Mouse (Mus musculus) forebrain, embryonic 11.5 days (tissue): ENCODE results near the gene Ccr10. TPM values are rescaled to one million over a fixed set of nuclear protein-coding genes. Genes with fewer than 3 reads are reported as not detected.
A peak's percentile ranks its signal among the peaks of the same experiment; 100 is the strongest.

Experiments
- ATAC-seq: fragments of 200-750 bp; cut with Nextera tagmentation; replicated peaks from 2 replicates; pipeline ENCODE4 v1.8.0; 2017; ENCODE audit warnings: moderate TSS enrichment; ENCODE audit not compliant: low FRiP score
- DNase-seq: peaks from one replicate; pipeline ENCODE4 v3.0.0-alpha.2; 2017; ENCODE audit warnings: low spot score
- H3K27ac ChIP-seq: fragments of 300-500 bp; sonication (generic); 2 replicates; pipeline ENCODE4 v1.5.1; 2014; ENCODE audit warnings: low read depth, low read length
- H3K27me3 ChIP-seq: fragments of 300-500 bp; sonication (generic); 2 replicates; pipeline ENCODE4 v1.6.1; 2014; ENCODE audit warnings: mild to moderate bottlenecking, low read length, mixed read lengths; ENCODE audit not compliant: control insufficient read depth, insufficient read depth
- H3K36me3 ChIP-seq: fragments of 300-500 bp; sonication (generic); 2 replicates; pipeline ENCODE4 v1.6.1; 2014; ENCODE audit warnings: mild to moderate bottlenecking, low read length, moderate library complexity, mixed read lengths; ENCODE audit not compliant: control insufficient read depth, insufficient read depth
- H3K4me1 ChIP-seq: fragments of 300-500 bp; sonication (generic); replicated peaks from 2 replicates; pipeline ENCODE4 v1.6.1; 2014; ENCODE audit warnings: low read length, mixed read lengths; ENCODE audit not compliant: control insufficient read depth, insufficient read depth
- H3K4me2 ChIP-seq: fragments of 300-500 bp; sonication (generic); 2 replicates; pipeline ENCODE4 v1.6.1; 2014; ENCODE audit warnings: low read depth, mild to moderate bottlenecking, low read length, moderate library complexity, mixed read lengths; ENCODE audit not compliant: severe bottlenecking
- H3K4me3 ChIP-seq: fragments of 300-500 bp; sonication (generic); 2 replicates; pipeline ENCODE4 v1.5.1; 2014; ENCODE audit warnings: low read depth, low read length
- H3K9ac ChIP-seq: fragments of 300-500 bp; sonication (generic); 2 replicates; pipeline ENCODE4 v1.6.1; 2014; ENCODE audit warnings: low read length
- H3K9me3 ChIP-seq: fragments of 300-500 bp; sonication (generic); 2 replicates; pipeline ENCODE4 v1.6.1; 2016; ENCODE audit warnings: low read length, mixed read lengths; ENCODE audit not compliant: control insufficient read depth
- WGBS: fragments of 180-500 bp; shearing (Covaris S2); extraction: QIAGEN DNeasy Blood & Tissue Kit; methylation state at CpG from one replicate; pipeline ENCODE4 v1.1.7; 2014; 5-methylcytosine and 5-hydroxymethylcytosine counted together
- polyA plus RNA-seq: library from polyadenylated mRNA; unstranded; fragments of >200 nt; fragmentation: Nextera tagmentation; extraction: Ambion mirVana; gene quantifications from 2 replicates; pipeline ENCODE4 v1.2.1, GENCODE M21; 2014

Ccr10 gene
- polyA plus RNA-seq, 1 experiment from 2014 or later = 0.17 TPM

- Histone ChIP-seq H3K4me2 (no peak overlapping the region), H3K4me1 (peaks cover 9% of the 10 kb centered on the region; the same call in 1 of the 2 replicates), H3K27ac (no peak overlapping the region)
Observed at GRCm38 (mm10) chr11:101190913-101191907, 16.0 kb upstream of the Ccr10 start.

DNA sequence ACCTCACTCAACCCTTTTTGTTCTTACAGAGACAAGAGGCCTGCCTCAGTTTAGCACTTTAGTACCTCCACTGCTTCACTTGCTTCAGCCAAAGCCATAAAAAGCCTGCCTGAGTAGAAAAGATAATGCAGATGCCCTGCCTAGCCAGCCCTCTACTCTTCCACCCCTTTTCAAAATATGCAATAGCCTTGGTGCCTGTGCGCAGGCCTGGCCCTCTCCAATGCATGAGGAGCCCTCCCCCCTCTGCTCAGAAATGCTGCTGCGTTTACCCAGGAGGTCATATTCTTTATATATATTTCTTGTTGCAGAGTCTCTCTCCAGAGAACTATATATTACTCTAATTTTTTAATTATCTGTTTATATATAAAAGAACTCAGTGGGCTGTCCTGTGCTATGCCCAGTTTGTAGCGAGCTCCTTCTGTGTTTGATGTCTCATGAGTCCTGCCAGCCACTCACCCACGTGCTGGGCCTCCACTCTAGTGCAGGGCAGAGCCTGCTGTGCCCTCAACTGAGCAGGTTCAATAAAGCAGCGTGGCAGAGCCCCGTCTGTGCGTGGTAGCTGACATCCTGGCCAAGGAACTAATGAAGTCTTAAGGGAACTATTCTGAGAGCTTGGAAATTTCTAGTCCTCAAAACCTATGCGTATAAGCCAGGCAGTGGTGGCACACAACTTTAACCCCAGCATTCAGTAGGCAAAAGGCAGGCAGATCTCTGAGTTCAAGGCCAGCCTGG lies 15.1 kb upstream of the Ccr10 start:
- Histone ChIP-seq H3K27me3 (no peaks in the 10 kb centered on the region), H3K4me3 (no peak overlapping the region), H3K9me3 (no peaks in the 10 kb centered on the region), H3K4me2 (no peak overlapping the region), H3K4me1 (peaks cover 9% of the 10 kb centered on the region; the same call in 1 of the 2 replicates), H3K36me3 (no peaks in the 10 kb centered on the region), H3K9ac (no peak overlapping the region), H3K27ac (peak overlapping the region; percentile 14; the same call in 1 of the 2 replicates)
- no peak for ATAC-seq
- WGBS = 52% methylated on average over 8 of the region's 8 CpGs
- no peak for DNase-seq

More at GRCm38 (mm10) chr11:101190913-101191907, 16.0 kb upstream of the Ccr10 start:
- DNase-seq (no peak), ATAC-seq (no peak)
- Histone ChIP-seq H3K9me3 (no peaks in the 10 kb centered on the region), H3K27me3 (no peaks in the 10 kb centered on the region), H3K36me3 (no peaks in the 10 kb centered on the region), H3K4me3 (no peak overlapping the region), H3K9ac (no peak overlapping the region)
- WGBS = 57% methylated on average over 17 of the region's 17 CpGs

DNA sequence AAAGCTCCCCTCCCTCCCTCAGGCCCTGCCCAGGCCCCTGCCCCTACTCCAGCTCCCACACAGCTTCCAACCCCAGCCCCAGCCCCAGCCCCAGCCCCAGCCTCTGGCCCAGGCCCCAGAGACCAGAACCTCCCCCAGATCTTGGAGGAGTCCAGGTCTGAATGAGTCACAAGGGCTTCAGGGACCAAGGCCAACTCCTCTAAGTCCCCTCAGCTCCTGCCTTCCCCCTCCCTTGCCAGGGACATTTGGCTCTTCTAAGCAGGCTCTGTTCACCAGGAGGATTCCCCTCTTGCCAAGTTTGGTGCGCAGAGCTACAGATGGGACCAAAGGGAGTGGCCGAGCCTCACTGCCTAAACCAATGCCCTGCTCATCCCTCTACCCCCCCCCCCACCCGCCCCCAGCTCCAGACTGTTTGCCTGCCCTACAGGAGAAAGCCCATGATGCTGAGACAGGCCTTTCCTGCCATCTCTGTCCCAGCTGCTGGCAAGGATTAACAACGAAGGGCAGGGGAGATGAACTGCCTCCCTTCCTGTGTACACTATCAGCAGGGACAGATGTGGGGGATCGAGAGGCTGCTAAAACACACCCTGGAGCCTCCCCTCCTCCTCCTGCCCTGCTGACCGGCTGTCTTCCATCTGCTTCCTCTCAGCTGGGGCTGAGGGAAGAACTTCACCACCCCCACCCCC lies 14.4 kb upstream of the Ccr10 start:
- Histone ChIP-seq H3K27ac (peak overlapping the region; percentile 14; the same call in 1 of the 2 replicates), H3K27me3 (no peaks in the 10 kb centered on the region), H3K4me1 (peaks cover 9% of the 10 kb centered on the region; the same call in 1 of the 2 replicates), H3K4me2 (no peak overlapping the region), H3K9ac (no peak overlapping the region), H3K36me3 (no peaks in the 10 kb centered on the region), H3K9me3 (no peaks in the 10 kb centered on the region), H3K4me3 (no peak overlapping the region)
- peak; percentile 39; the same call in 1 of the 2 replicates for ATAC-seq
- WGBS = 21% methylated on average over 6 of the region's 6 CpGs
- DNase-seq = peak; percentile 68

- 89% methylated on average over 11 of the region's 11 CpGs for WGBS
- ATAC-seq (no peak), DNase-seq (no peak)
- peaks cover 9% of the 10 kb centered on the region; the same call in 1 of the 2 replicates for H3K4me1 ChIP-seq
- H3K9ac ChIP-seq = no peak overlapping the region
- H3K36me3 ChIP-seq = no peaks in the 10 kb centered on the region
- no peaks in the 10 kb centered on the region for H3K27me3 ChIP-seq
- H3K4me3 ChIP-seq = no peak overlapping the region
- H3K4me2 ChIP-seq = no peak overlapping the region
- no peaks in the 10 kb centered on the region for H3K9me3 ChIP-seq
- H3K27ac ChIP-seq = no peak overlapping the region
Observed at GRCm38 (mm10) chr11:101188166-101188805, 13.0 kb upstream of the Ccr10 start.

GRCm38 (mm10) chr11:101187541-101187940 lies 12.3 kb upstream of the Ccr10 start:
- WGBS = 94% methylated on average over 5 of the region's 5 CpGs
- Histone ChIP-seq H3K9me3 (no peaks in the 10 kb centered on the region), H3K4me1 (peaks cover 9% of the 10 kb centered on the region; the same call in 1 of the 2 replicates), H3K36me3 (no peaks in the 10 kb centered on the region), H3K4me2 (no peak overlapping the region), H3K27me3 (no peaks in the 10 kb centered on the region), H3K4me3 (no peak overlapping the region), H3K27ac (no peak overlapping the region), H3K9ac (no peak overlapping the region)
- ATAC-seq (no peak), DNase-seq (no peak)

DNA sequence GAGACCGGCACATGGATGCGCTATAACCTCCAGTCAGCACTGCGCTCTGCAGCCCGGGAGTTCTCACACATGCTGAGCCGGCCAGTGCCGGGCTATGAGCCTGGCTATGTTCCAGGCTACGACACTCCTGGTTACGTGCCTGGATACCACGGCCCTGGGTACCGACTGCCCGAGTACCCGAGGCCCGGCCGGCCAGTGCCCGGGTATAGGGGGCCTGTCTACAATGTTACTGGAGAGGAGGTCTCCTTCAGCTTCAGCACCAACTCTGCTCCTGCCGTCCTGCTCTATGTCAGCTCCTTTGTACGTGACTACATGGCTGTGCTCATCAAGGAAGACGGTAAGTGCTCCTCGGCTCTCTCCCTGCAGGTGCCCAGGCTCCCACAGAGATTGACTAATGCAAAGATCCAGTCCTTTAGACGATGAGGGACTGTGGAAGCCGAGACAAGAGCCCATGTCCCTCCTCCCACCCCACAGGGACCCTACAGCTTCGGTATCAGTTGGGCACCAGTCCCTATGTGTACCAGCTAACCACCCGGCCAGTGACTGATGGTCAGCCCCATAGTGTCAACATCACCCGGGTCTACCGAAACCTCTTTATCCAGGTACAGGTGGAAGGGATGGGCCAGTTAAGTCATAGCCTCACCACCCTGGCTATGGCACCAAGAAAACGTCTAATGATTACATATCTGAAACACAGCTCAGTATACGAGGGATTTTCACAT lies 11.4 kb upstream of the Ccr10 start:
- no peaks in the 10 kb centered on the region for H3K9me3 ChIP-seq
- no peak overlapping the region for H3K4me3 ChIP-seq
- no peak for ATAC-seq
- no peak for DNase-seq
- 89% methylated on average over 27 of the region's 27 CpGs for WGBS
- no peaks in the 10 kb centered on the region for H3K27me3 ChIP-seq
- H3K4me1 ChIP-seq = peaks cover 8% of the 10 kb centered on the region; the same call in 1 of the 2 replicates
- H3K27ac ChIP-seq = no peak overlapping the region
- H3K4me2 ChIP-seq = no peak overlapping the region
- H3K9ac ChIP-seq = no peak overlapping the region
- H3K36me3 ChIP-seq = no peaks in the 10 kb centered on the region

GRCm38 (mm10) chr11:101185441-101185840 lies 10.2 kb upstream of the Ccr10 start:
- WGBS = 93% methylated on average over 4 of the region's 4 CpGs
- peaks cover under 1% of the 10 kb centered on the region; the same call in 1 of the 2 replicates for H3K27me3 ChIP-seq
- no peak overlapping the region for H3K4me2 ChIP-seq
- H3K4me1 ChIP-seq = peaks cover 5% of the 10 kb centered on the region; the same call in 1 of the 2 replicates
- no peak overlapping the region for H3K4me3 ChIP-seq
- ATAC-seq (no peak), DNase-seq (no peak)
- no peaks in the 10 kb centered on the region for H3K36me3 ChIP-seq
- H3K9me3 ChIP-seq = no peaks in the 10 kb centered on the region
- no peak overlapping the region for H3K27ac ChIP-seq
- H3K9ac ChIP-seq = no peak overlapping the region
